Mouse (Mus musculus): ENCODE data around the gene Map6.

- no peak for TF ChIP-seq POLR2A (IDR thresholded peaks at IDR 0.05; ENCODE audit: insufficient read depth, low read depth, low read length)
- no peak for TF ChIP-seq CTCF (IDR thresholded peaks at IDR 0.05)
Observed at GRCm38 (mm10) chr7:99356244-99356930, 89.1 kb downstream of the Map6 start.
